Mouse (Mus musculus): ENCODE data around the gene Slc22a14. TPM values are rescaled to one million over a fixed set of nuclear protein-coding genes. Genes with fewer than 3 reads are reported as not detected.
"Not testable (repeated sequence)": the region's sequence is repeated elsewhere in the genome, so short reads cannot be mapped to it uniquely, and the experiment has no call there.

The Slc22a14 gene
- total RNA-seq (2021) = under 1 TPM in 1 of 2 experiments, not detected in 1; 0.17 TPM

GRCm38 (mm10) chr9:119365284-119365683 lies at the start of gene Slc22a14:
Gene Slc22a14 (minus strand): TSS chr9:119365553.
- no peak for DNase-seq (ENCODE audit: low spot score)
- intact Hi-C loops (cut with DNase I) = no loop called here

DNA sequence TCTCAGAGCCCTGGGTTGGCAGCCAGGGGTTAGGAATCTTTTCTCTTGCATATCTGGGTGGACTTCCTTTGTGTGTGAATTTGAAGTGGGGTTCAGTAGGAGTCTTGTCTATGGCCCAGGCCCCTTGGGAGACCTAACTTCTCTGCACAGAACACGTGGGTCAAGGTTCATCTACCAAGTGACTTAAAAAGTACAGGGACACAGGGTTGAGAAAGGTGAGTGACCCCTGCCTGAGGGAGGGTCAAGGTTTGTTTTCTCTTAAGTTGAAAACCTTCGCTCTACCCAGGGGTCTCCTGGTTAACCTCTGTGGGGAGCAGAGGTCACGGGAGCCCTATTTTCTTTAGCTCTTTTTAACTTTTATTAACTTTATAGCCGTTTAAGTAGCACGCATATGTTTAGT lies 44.5 kb upstream of the Slc22a14 start:
- DNase-seq (ENCODE audit: low spot score) = no peak
- intact Hi-C loops (cut with DNase I) = no loop called here

DNA sequence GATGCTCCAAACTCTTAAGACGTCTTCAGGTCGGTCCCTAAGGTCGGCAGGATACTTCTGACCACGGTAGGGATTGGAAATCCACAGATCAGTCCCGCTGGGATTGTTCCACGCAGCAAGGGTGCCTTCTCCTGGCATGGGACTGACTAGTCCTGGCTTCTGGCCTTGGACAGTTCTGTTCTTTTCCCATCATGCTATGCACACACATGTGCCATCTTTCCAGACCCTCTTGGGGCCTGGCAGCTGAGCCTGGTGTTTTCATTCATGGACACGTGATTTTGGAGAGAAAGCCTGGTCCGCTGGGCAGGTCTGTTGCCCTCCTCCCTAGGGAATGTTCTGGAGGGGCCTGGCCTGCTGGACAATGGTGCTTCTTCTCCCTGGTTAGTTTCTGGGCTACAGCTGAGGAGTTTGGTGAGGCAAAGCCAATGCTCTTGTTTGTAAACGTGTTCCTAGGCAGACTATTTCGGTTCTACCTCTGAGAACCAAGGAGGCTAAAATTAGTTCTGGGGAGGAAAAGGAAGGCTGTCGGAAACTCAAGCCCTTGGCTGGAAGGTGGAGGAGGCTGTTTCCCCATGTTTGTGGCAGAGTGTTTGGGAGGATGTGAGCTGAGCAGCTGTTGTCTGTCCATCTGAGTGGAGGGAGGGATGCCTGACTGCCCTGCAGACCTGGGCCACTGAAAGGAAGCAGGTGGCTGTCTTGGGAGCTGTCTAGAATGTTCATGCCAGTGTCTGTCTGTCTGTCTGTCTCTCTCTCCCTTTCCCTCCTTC lies 43.7 kb upstream of the Slc22a14 start:
- intact Hi-C loops (cut with DNase I) = no loop called here
- DNase-seq (ENCODE audit: low spot score) = no peak

- intact Hi-C loops (cut with DNase I) = no loop called here
- no peak for DNase-seq (ENCODE audit: low spot score)
Observed at GRCm38 (mm10) chr9:119407884-119408283, 42.5 kb upstream of the Slc22a14 start.

GRCm38 (mm10) chr9:119404090-119404489 lies 38.7 kb upstream of the Slc22a14 start:
- no peak for DNase-seq (ENCODE audit: low spot score)
- intact Hi-C loops (cut with DNase I) = loop anchor here (5.0 kb wide), 1 partner anchor 312 kb away; the partner anchor contains the start of gene Plcd1

- intact Hi-C loops (cut with DNase I) = loop anchor here (2.0 to 5.0 kb wide), 2 partner anchors 26 to 311 kb away; partner anchors contain the start of gene Plcd1
- DNase-seq (ENCODE audit: low spot score) = no peak
Observed at GRCm38 (mm10) chr9:119403236-119403641, 37.9 kb upstream of the Slc22a14 start.

DNA sequence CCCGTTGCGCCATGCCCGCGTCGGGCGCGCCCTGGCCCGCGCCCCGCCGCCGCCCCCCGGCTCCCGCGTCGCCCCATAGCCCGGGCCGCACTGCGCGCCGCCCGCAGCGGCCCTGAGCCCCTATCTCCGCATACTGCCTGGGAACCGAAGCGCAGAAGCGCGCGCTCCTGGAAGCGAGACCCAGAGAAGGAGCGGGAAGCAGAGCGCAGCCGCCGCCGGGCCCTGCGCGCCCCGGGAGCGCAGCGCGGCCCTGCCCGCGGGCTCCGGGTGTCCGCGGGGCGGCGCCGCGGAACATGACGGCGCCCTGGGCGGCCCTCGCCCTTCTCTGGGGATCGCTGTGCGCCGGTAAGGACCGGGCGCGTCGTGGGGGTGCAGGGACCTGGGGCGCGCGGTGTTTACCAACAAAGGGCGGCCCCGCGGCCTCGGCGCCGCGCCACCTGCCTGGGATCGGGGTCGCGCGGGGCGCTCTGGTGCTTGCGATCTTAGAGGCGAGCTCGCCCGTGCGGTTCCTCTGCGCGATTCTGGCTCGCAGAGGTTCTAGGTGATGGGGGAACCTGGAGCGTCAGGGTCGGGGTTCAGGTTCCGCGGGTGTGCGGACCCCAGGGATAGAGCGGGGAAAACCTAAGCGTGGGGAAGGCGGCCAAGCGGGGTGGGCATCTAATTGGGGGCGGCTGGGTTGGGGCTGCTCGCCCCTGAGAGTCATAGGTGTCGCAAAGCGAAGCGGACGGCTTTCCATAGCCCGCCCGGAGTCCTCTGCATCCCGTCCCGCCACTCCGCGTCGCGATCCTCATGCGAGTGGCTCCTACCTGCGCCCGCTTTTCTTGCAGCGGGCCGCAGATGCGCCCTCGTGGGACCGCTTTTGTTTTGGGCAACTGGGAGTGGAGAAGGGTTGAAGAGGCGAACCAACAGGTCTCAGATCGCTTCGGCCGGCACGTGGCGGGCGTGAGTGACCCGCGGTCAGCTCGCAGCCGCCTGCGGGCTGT lies 37.2 kb upstream of the Slc22a14 start:
- peak; percentile 26 for DNase-seq (ENCODE audit: low spot score)
- intact Hi-C loops (cut with DNase I) = loop anchor here (2.0 to 5.0 kb wide), 2 partner anchors 26 to 310 kb away; partner anchors contain the start of gene Plcd1

- intact Hi-C loops (cut with DNase I) = loop anchor here (2.0 to 5.0 kb wide), 2 partner anchors 27 to 310 kb away; partner anchors contain the start of gene Plcd1
- peak; percentile 88 for DNase-seq (ENCODE audit: low spot score)
Observed at GRCm38 (mm10) chr9:119401801-119402214, 36.5 kb upstream of the Slc22a14 start, which contains the start of gene Acvr2b. Gene Acvr2b (plus strand): TSS chr9:119402118.

DNA sequence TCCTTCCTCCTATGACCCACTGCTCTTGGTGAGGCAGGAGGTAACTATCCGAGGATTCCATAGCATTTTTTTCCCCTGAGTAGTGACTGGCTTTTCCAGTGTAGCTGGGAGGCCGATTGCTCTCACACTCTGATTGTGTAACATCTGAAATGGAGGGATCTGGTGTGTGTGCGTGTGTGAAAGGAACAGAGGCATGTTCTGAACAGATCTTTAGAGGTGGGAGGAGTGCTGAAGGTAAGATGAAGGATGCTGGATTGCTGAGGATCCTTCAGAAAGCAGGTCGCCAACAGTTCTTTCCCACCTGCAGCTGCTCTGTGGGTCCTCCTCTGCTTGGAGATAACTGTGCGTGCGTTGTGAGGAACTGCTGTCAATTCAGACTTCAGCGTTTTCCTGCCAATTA lies 36.0 kb upstream of the Slc22a14 start:
- intact Hi-C loops (cut with DNase I) = loop anchor here (5.0 kb wide), 1 partner anchor 309 kb away; the partner anchor contains the start of gene Plcd1
- no peak for DNase-seq (ENCODE audit: low spot score)

DNA sequence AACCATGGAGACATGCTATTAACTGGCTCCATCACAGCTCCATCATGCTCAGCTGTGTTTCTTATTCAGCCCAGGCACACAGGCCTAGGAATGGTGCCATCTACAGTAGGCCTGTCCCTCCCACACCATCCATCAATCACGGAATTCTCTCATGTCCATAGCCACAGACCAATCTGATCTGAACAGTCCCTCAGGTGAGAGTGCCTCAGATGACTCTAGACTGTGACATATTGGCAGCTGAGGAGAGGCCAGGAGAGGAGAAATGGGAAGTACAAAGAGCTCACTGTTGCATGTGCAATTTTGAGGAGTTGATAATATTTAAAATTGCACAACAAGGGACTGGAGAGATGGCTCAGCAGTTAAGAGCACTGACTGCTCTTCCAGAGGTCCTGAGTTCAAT lies 29.5 kb upstream of the Slc22a14 start:
- no peak for DNase-seq (ENCODE audit: low spot score)
- intact Hi-C loops (cut with DNase I) = loop anchor here (5.0 kb wide), 1 partner anchor 38 kb away; the partner anchor contains the start of gene Xylb

DNA sequence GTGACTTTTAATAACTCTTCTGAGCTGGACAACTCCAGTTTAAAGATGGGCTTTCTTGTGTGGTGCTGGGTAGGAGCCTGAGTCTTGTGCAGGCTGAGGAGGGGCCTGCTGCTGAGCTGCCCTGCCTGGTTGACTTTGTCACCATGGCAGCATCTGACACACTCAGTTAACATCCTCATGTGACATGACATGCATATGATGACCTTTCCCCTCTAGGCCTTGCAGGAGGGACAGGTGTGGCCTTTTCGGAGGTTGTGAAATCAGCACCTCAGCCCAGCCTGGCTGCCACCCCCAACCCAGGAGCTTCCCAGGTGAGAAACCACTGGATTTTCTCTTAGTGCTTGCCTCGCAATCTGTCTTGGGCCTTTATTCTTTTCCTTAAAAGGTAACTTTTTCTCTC lies 24.9 kb upstream of the Slc22a14 start:
- no peak for DNase-seq (ENCODE audit: low spot score)
- intact Hi-C loops (cut with DNase I) = no loop called here

DNA sequence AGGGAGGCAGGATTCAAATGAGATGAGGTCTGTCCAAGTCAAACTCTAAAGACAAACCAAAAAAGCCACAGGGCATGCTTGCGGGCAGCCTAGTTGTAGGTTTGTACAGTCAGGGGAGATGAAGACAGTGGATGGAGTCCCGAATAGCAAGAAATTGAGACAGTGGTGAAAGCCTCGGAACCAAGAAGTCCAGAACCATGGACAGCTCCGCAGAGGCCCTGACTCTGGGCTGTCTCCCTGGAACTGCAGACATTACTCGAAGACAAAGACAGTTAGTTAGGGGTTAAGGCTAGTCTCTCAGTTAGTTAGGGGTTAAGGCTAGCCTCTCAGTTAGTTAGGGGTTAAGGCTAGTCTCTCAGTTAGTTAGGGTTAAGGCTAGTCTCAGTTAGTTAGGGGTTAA lies 23.6 kb upstream of the Slc22a14 start:
- DNase-seq (ENCODE audit: low spot score) = no peak
- intact Hi-C loops (cut with DNase I) = no loop called here

DNA sequence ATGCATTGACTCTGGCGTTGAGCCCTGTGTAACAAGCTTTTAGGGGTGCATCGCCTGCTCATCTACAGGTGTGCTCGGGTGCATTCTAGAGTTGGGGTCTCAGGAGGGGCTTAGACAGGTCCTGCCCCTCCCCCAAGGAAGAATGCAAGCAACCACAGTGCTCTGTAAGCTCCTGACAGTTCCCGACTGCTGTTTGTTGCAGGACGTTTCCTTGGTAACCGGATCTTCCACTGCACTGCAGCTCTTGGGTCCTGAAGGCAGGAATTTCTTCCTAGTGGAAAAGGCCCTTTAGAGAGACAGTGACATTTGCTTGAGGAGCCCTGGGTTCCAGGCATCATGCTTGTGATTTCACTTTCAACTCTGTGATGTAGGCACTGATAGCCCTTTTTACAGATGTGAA lies 17.2 kb upstream of the Slc22a14 start:
- intact Hi-C loops (cut with DNase I) = no loop called here
- DNase-seq (ENCODE audit: low spot score) = no peak

DNA sequence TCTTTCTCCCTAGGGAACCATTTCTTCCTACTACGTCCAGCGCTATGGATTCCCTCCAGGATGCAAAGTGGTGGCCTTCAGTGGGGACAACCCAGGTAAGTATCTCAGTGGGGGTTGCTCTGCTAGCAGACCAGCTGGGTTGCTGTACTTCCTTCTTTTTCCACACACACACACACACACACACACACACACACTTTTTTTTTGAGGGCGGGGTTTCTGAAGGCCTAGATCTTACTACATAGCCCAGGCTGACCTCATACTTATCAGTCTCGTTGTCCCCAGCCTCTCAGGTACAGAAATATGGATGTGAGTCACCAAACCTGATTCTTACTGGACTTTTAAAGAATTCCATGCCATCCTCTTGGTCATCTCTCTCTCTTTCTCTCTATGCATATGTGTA lies 12.9 kb upstream of the Slc22a14 start:
- intact Hi-C loops (cut with DNase I) = no loop called here
- DNase-seq (ENCODE audit: low spot score) = no peak

- intact Hi-C loops (cut with DNase I) = no loop called here
Observed at GRCm38 (mm10) chr9:119375556-119375955, 10.2 kb upstream of the Slc22a14 start.

GRCm38 (mm10) chr9:119375008-119375407 lies 9.7 kb upstream of the Slc22a14 start:
- intact Hi-C loops (cut with DNase I) = no loop called here
- no peak for DNase-seq (ENCODE audit: low spot score)

More at GRCm38 (mm10) chr9:119375556-119375955, 10.2 kb upstream of the Slc22a14 start:
- no peak for DNase-seq (ENCODE audit: low spot score)

DNA sequence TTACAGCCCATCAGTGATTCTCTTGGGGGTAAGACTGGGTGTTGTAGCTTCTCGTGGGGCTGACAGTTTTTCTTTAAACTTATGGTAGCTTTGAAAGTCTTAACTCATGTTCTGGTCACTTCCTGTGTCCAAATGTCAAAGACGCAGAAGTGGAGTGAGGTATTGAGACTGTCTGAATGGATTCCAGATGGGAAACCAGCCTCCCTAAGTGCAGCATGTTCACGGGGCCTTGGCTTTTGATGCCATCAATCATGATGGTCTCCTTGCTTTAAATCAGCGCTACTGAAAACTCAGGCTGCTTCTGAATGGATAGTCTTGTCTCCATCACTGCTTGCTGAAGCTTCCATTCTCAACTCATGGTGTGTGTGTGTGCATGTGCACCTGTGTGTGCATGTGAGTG lies 5.9 kb upstream of the Slc22a14 start:
- no peak for DNase-seq (ENCODE audit: low spot score)
- intact Hi-C loops (cut with DNase I) = no loop called here

DNA sequence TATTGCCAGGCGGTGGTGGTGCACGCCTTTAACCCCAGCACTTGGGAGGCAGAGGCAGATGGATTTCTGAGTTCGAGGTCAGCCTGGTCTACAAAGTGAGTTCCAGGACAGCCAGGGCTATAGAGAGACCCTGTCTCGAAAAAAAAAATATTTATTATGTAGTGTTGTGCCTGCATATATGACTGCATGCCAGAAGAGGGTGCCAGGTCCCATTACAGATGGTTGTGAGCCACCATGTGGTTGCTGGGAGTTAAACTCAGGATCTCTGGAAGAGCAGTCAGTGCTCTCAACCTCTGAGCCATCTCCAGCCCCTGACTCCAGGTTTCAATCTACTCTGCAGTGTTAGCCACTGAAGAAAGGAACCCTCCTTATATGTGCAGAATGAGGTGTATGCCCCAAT lies 5.4 kb upstream of the Slc22a14 start:
- intact Hi-C loops (cut with DNase I) = not testable (repeated sequence)

DNA sequence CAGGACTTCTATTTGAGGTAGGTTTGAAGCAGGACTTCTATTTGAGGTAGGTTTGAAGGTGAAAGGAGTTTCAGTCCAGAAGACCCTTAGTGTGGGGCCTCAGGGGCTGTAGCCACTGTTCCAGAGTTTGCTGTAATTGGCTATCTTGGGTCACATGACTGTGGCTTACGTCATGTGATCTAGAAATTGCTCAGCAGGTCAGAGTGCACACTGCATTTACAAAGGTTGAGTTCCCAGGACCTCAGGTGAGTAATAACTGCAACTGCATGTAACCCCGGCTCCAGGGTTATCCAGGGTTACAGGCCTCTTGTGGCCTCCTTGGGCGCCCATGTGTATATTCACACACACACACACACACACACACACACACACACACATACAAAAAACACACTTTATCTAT lies 3.0 kb upstream of the Slc22a14 start:
- no peak for DNase-seq (ENCODE audit: low spot score)
- intact Hi-C loops (cut with DNase I) = no loop called here

More for the DNA sequence above, 5.4 kb upstream of the Slc22a14 start:
- DNase-seq (ENCODE audit: low spot score) = not testable (repeated sequence)

DNA sequence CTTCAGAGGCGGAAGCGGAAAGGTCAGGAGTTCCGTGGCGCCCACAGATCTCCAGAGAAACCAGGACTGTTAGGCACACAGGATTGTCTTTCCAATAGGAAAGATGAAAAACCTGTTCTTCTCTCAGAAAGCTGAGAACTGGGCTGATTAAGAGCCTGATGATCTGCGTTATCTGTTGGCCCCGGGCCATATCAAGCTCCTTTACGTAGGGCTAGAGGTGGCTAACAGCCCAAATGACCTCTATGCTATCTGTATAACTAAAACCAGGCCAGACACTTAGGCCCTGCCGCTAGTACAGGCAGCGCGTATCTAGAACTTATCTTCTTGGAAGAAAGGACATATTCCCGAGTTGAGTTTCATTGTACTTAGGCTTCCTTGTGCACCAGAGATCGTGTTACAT lies 2.1 kb downstream of the Slc22a14 start:
- intact Hi-C loops (cut with DNase I) = no loop called here
- DNase-seq (ENCODE audit: low spot score) = no peak
